Mouse (Mus musculus) thymus, postnatal 25 days (tissue): ENCODE measurements at regions not wholly inside any gene's neighbourhood (a gene's known extent, or its start where the extent isn't known, plus 50 kb on each side); places are given as distances from the start of the nearest gene placed in this dataset.

Source experiments
- DNase-seq: peaks from one replicate; pipeline ENCODE4 v3.0.0; 2022

DNA sequence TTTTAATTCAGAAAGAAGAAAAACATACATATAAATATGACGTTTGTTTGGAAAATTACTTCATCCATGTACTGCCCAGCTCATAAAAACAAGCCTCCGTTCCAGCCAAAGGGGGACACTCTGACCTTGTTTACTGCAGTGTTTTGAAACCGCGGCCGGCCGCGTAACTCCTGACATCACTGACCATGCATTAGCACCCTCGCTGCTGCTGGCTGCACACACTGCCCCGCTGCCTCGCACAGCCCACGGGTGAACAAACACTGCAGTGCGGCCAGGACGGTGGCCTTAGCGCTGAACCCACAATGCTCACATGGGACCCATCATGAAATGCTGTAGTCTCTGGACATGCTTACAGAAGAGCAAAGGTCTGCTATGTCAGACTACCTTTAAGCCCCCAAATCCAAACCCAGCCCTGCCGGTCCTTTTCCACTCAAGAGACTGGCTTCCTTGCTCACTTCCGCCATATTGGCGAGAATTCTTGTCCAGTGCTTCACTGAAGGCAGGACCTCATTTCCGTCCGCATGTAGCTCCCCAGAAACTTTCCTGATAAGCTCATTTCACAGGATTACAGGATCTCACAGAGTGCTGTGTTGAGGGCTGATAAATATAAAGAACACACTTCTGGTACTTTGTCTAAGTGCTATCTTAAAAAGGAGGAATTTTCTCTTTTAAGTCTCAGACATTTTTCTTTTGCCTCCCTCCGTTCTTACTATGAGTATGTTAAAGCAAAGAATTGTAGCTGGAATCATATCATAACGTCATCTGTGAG lies 154.9 kb upstream of the Klf14 start:
- DNase-seq: no peak

DNA sequence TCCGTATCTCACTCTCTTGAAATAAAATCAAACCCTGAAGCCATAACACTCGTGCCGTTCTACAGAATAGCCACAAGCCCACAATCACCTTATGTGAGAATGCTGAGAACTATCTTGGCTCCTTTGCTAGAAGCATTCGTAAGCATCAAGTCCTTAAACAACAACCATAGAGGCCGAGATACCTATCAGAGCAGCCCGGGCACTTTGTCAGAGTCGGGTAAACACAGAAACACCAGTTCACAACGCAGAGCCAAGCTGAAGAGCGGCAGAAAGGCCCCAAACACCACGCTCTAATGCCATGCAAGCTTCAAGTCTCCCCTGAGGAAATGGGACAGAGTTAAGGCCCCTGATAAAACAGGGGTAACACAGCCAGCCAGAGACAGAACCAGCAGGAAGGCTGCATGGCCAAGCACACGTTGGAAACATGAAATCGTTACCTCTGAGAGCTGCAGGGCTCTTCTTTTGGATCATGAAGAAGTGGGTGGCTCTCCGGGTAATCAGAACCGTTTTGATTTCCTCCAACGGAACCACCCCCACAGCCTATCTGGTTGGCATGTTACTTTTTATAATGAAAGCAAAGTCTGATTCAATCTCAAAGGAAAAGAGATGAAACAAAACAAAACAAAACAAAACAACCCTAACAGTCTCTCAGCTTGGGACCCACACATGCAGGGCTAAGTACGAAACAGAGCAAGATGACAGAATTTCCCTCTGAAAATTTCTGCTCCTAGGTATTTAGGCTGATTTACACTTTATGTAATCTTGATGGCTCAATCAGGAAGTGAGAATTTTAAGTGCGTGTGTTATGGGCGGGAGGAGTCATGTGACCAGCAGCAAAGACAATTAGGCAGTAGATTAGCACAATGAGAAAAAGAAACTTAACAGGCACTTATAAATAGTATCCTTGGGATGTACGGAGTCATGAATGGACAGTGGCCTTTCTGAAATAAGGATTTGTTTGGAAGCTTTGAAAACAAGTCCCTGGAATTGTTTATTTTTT lies 155.8 kb upstream of the Klf14 start:
- DNase-seq: no peak

DNA sequence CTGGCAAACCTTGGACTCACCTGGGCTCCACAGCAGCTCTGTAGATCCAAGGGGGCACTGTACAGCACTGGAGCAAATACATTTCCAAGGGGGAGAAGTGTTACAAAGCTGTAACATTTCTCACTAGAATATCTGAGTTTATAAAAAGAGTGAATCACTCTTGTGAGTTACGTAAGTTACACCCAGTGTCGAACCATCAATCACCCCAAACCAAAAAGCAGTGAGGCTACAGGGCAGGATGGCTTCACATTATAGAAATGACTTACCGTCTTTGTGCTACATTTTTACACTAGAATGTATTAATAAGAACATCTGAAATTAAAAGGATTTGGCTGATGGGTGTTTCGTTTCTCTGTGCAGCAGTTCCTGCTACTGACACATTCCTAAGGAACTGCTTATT lies 156.7 kb upstream of the Klf14 start:
- DNase-seq: no peak

DNA sequence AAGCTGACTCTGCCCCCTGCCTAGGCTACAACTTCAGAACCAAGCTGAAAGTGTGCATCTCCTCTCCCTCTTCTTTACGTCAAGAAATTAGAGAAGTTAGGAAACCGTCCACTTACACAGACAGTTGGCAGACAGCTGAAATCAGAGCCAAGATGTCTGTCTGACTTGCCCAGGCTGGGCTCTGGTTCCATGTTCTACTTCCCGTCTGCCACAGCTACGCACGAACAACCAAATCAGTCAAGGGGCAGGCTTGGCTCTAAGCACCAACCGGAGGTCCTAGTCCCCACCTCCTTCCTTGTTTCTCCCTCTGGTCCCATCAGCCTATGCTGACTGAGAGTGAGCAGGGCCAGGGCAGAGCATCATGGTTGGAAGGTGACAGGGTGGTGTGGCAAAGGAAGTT lies 157.5 kb upstream of the Klf14 start:
- DNase-seq: no peak

DNA sequence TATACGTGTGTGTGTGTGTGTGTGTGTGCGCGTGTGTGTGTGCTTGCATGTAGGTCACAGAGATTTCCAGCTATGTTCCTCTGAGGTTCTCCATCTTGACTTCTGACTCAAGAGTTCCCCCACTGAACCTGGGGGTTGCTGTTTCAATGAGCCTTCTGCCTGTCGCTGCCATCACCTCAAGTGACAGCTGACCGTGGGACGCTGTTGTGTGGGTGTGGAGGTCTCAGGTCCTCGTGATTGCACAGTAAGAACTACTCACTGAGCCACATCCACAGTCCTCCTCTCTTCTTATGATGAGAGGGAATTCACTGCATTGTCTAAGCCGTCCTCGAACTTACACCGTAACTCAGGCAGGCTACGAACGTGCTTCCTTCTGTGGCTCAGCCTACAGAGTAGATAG lies 158.8 kb upstream of the Klf14 start:
- DNase-seq: no peak

DNA sequence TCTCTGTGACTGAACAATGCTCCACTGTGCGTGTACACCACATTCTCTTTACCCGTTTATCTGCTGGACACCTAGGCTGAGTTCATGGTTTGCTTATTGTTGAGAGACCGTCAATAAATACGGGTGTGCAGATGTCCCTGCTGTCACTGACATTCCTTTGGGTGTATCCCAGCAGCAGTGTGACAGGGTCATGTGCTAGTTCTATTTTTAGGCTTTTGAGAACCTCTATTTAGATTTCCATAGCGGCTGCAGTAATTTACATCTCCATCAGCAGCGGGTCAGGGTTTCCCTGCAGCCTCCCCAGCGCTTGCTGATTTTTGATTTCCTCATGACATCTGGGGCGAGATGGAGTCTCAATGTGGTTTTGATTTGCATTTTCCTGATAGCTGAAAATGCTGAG lies 162.1 kb upstream of the Klf14 start:
- no peak for DNase-seq

DNA sequence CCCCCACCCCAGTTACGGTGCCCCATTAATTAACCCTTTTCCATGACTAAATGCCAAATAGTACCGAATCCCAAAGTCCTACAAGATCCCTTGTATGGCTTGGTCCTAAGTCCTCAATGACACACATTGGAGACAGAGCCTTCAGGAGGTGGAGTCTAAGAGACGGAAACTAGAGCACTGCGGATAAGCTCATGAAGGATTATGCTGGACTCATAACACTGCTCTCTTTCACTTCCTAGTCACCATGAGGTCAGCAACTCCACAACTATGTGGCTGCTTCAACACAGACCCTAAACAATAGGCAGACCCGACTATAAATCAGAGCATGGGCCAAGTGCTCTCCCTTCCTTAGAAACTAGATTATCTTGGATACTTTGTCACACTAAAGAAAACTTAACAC lies 164.0 kb upstream of the Klf14 start:
- DNase-seq: no peak

DNA sequence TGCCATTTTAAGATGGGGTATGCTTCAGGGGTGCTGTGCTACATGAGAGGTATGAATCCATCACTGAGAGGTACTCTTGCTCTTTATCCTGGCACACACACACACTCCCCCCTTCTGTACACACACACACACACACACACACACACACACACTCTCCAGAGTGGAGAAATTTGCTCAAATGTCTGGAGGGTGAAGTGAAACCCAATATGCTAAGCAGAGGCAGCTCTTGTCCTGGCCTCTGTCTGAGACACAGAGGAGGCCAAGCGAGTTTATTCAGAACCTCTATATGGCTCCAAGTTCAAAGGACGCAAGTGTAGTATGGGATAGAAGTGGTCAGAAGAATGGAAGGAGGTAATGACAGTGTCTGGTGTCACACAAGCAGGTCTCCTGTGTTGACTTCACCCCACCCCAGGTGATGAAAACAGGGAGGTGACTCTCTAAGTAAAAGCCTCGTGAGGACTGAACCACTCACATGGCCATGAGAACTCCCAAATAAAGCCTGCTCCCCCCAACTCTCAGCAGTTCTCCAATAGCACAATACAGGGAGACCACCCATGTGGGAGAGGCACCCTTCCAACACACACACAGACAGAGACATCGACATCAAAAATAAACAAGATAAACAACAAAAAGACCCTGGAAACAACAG lies 164.6 kb upstream of the Klf14 start:
- no peak for DNase-seq

DNA sequence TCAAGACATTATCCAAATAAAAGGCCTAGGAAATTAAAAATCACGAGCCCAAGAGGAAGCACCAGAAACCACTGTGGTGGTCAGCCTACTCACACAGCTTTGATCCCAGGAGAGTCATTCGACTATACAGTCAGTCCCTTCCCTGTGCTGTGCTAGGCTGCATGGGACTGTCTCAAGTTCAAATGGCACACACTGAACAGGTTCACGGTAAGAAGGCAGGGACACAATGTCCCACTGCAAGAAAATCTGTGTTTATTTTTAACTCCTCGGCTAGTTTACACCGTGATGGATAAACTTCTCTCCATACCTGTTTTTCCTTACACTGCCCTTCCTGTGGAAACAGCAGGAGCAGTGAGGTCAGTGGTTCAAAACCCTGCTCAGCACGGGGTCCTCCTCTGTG lies 165.2 kb upstream of the Klf14 start:
- no peak for DNase-seq

DNA sequence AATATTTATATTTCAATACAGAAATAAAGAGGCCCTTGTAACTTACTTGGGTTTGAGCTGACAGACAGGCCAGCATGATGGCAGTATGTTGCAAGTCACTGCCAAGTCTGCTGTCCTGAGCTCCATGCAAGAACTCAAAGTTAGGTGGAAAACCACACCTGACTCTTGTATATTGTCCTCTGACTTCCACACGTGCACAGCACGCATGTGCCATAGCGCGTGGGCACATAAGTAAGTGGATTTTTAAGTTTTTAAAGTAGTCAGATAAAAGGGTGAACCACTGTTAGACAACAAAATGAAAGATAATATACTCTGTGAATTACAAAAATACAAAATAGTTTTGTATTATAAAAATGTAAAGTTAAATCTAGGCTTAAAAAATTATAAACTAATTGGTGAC lies 166.0 kb upstream of the Klf14 start:
- DNase-seq: no peak

DNA sequence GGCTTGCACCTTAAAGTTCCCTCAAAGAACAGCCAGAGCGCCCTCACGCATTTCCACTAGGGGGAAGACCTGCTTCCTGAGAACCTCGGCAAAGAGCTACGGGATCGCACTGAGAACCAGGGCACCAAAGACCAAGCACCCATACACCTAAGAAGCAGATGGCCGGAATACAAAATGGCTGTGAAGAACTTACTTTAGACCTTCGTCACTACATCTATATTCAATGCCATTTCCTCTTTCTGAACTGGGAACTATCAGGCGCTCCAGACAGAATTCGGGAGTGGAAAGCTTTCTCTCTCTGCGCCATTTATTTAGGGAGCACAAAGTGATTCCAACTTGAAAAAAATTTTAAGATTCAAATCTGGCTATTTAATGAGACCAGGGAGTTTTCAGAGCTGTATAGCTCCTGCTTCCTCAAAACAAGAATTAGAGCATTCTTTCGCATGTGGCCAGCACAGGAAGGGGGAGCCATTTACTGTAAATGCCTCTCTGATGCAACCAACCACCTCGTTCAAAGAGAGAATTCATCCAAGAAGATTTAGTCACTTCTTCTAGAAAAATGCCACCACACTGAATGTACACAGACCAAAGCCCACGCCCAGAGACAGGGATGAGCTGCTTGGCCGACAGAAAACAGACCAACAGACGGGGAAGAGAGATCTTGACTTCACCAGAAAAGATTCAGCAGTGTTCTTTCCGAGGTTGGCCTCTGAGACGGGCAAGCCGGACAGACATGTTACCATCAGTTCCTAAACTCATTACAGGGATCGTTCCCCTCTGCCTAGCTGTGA lies 166.6 kb upstream of the Klf14 start:
- DNase-seq: peak; percentile 78

DNA sequence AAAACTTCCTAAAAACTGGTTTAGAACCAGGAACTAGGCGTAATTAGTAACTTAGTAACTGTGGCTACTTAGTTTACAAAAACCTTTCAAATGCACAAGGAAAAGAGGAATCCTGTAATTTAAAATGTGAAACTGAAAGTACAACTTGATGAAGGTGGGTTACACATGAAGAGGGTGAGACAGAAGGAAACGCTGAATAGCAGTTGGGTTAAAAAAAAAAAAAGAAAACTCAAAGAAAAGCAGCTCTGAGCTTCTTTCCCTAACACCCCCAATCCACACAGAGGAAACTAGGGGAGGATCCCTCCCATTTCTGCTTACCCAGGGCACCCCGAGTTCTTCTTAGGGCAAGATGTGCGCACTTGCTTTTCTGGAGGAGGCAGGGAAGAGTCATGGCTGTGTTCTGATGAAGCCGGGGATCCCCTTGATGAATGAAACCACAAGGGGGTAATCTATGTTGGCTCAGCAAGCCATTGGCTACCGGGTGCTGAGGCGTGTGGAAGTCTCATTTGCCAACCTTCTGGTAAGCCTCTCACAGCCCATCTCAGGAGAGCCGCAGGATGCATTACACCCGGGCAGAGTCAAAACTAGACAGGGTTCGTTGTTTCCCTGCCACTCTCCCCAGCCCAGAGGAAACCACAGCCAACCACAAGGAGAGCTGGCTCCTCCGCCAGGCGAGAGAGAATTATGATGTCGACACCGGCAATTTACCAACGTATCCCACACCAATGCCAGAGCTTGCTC lies 167.4 kb upstream of the Klf14 start:
- peak; percentile 68 for DNase-seq

DNA sequence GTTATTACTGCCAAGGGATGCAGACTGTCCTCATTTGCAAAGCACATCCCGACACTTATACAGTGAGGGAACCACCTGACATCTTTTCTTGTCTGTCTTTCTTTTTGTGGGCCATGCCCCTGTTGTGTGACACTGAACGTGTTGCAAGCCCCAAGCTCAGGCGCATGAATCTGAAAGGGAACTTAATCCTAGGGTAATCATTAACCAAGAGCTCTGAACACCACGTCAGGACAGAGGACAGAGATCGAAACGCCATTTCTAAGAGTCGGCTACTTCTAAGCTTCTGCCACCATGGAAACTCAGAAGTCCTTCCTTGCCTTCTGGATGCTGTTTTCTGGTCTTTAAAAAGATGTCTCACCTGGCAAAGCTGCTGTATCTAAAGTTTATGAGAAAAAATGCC lies 170.3 kb upstream of the Klf14 start:
- DNase-seq: no peak

DNA sequence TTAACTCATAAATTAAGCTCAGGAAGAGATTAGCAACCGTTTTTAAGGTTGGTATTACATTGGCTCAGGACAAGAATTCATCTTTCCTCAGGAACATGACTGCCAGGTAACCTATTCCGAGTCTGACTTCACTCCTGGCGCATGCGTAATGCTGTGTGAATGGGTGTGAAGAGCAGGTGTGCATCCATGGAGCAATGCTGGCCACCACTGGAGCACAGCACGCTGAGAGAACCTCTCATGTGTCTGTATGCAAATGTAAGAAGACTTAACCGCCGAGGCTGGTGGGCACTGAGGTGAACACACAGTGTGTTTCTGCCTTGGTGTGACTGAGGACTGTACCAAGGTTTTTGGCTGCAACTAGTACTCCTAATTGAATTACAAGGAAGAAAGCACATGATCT lies 171.1 kb upstream of the Klf14 start:
- DNase-seq: no peak

DNA sequence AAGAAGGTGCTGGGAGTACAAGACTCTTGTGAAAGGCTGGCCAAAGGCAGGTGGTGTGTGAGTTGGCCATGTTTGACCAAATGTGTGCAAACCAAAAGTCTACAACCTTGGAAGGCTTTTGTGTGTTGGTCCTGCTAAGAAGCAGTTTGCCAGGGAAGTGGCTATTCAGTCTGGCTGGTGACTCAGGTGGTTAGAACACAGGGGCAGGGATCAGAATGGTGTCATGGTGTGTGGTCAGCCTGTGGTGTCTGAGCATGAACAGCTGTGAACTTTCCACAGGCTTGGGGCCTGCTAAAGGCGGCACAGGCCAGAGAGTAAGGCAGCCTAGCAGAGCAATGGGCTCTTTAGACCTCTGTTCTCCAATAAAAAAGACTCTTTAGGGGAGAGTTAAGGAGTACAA lies 171.6 kb upstream of the Klf14 start:
- no peak for DNase-seq

DNA sequence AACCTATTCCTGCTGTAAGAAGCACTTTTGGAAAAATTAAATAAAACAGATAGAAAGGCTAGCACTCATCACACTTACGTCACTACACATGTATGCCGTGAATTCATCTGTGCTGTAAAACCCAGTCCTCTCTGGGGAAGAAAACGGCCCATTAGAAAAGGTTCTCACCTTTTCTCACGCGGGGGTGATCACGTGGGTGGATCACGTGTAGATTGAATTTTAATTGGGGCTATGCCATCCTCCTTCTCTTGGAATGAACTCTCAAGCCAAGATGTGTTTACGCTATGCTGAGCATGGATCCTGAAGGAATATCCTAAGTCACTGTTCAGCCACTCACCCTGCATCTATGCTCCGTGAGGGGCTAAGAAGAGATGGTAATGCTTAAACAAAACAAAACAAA lies 172.8 kb upstream of the Klf14 start:
- DNase-seq: no peak

DNA sequence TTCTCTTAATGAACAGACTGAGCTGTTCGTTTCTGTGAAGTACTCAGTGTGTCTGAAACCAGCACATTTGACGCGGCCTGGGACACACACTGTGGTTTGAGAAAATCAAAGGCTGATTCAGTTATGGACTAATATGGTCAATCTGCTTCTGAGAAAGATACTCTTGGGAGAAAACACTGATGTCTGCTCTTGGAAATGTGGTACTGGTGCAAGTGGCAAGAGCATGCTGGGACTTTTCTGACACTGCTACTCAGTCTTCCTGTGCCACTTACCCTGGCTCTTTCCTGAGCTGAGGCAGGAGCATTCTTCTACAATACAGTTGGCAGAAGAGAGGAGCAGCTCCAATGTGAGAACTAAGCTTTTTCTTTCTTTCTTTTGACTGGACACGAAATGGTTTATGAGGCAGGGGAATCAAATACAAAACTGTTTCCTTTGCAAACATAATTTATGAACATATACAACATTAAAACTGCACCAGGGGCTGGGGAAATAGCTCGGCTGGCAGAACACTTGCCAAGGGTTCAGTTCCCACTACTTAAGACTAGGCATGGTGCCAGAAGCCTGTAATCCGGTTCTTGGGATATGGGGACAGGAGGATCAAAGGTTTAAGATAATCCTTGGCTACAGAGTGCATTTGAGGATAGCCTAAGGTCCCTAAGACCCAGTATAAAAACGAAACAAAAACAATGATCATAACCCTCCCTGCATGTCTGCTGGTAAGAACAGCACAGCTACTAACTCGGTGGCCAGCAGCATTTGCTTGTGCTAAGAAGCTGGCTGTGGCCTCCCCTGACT lies 173.7 kb upstream of the Klf14 start:
- no peak for DNase-seq

DNA sequence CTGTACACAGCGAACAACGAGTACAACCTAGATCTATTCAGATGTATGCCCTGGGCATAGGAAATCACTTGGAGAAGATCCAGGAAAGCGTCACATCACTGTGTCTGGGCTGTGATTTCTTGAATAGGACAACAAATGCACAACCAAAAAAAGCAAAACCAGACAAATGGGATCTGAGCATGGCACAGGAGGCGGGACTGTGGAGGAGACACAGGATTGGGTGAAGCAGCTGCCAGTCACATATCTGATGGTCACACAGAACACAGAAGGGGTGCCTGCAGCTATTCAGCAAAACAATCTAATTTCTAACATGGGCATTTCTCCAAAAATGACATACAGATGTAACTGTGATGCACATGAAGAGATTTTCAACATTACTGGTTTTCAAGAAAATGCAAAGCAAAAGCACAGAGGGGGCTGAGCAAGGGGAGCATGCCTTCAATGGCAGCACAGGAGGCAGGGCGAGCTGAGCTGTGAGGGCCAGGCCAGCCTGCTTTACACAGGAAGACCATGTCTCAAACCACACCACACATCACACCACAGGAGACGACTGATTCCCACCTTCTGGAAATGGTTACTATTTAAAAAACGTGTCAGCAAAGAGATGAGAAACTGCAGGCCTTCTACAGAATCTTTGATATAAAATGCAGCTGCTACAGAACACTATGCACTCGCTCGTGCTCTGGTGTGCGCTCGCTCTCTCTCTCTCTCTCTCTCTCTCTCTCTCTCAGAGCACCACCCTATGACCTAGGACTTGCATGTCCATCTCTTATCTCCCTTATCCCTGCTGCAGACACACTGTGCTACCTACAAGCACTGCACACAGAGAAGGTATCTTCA lies 175.2 kb upstream of the Klf14 start:
- DNase-seq: no peak

DNA sequence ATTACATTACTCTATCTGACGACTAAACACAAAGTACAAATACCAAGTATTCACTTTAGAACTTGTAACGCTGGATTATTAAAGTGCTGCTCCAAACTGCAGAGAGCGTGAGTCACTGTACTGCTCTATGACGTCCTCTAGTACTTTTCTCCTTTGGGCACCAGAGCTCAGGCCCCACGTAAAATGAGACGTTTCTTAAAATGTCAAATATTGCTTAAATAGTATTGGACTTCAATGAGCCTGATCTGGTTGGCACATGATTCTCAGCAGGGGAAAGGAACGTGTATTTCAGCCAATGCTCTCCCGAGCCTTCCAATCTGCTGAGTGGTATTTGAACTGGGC lies 175.8 kb upstream of the Klf14 start:
- no peak for DNase-seq

DNA sequence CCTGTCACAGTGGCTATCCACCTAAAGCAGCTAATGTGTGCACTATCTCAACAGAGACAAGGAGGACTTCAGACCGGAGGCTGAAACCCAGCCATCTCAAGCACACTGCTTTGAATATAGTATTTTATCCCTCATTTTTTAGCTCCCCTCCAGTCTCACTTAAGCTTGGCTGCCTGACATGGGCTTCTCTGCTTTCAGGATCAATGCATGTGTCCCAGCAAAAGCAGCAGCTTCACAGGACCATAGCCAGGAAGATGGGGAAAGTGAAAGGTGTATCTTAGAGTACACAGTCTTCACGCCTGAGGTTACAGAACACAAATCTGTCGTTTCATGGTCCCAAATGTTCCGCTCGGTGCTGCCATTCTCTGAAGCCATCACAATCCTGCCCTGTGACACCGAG lies 176.7 kb upstream of the Klf14 start:
- DNase-seq: no peak
